Mouse (Mus musculus) forelimb bud, embryonic 11.5 days (tissue): ENCODE measurements around the gene Bbx.

Source experiments
- DNase-seq: peaks from one replicate; pipeline ENCODE4 v3.0.0-alpha.2; 2012; ENCODE audit warnings: low read depth, low spot score

Bbx gene

DNA sequence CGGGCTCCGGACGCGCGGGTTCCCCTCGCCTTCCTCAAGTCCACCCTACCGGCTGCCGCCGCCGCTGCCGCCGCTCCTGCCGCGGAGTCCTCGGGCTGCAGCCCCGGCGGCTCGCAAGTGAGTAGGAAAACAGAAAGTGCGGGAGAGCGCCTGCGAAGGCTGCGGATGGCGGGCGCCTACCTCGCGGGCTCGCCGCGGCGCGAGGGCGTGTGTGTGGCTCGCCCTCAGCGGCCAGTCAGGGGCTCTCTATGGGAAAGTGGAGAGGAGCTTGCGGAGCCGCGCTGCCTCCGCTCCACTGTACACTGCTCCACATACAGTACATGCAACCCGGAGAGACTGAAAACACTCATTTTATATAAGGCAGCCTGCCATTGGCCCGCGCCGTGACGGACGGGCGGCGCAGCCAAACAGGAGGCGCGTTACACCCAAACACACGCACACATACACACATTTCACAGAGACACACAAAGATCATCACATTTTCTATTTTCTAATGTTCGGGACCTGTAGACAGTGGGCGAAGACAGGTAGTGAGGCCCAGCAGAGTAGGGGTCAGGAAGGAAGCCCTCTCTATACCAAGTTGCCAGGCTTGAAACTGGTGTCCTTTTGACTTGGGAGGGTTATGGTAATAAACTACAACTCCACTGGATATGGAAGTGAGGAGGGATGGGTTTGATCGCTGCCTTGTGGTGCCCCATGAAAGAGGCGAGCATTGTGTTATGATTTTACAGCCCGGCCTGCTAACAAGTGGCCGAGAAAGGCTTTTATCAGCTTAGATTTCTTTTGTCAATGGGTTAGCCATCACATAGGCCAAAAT lies at the start of gene Bbx:
Bbx (minus strand) TSS at position 329 of the 817 bp plus-strand sequence.
- peak; percentile 97 for DNase-seq

DNA sequence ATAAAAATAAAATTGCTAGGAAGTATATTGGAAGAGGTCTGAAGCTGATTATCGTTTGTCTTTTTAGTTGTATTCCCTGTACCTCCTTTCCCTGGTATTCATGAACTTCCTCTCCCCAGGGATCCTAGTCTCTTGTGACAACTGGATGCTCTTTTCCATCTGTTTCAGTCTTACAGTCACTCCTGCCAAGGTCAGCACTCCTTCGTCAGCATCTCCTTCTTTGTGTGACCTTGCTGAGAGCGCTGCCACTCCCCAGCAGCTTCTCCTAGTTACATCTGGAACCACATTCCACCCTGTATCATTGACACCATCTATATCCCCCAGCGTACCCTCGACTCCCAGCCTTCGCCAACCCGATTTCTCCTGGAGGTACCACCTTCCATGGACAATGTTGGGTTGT lies 49.7 kb upstream of the Bbx start:
- DNase-seq = no peak

DNA sequence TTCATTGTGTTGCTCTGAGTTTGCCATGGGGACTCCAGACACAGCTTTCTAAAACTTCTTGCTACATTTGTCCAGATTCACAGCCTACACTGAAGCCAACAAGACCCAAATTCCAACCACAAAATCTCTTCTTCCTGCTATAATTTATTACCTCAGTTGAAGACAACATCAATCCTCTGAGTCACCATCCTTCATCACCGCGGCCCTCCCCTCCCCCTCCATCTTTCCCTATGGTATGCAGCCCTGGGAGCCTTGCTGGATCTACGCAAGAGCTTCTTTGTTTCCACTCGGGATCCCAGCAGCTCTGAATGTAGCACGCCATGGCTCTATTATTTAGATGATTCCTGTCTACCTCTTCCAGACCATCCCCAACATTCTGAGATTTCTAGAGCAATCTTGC lies 49.2 kb upstream of the Bbx start:
- no peak for DNase-seq

DNA sequence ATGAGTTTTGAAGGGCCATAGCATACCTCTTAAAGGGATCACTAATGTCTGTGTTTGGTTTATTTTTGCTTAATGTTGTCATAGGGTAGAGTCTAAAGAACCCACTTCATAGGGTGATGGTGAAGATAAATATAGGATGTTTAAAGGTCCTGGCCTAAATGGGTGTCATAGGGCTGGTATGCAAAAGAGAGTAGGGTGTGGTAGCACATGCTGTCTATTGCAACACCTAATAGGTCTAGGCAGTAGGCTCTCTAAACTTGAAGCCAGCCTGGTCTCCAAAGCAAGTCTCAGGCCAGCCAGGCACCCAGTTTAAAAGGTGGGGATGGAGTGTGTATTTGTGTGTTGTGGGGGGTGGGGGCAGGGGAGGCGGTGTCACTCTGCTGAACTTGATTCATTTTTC lies 46.5 kb upstream of the Bbx start:
- no peak for DNase-seq

DNA sequence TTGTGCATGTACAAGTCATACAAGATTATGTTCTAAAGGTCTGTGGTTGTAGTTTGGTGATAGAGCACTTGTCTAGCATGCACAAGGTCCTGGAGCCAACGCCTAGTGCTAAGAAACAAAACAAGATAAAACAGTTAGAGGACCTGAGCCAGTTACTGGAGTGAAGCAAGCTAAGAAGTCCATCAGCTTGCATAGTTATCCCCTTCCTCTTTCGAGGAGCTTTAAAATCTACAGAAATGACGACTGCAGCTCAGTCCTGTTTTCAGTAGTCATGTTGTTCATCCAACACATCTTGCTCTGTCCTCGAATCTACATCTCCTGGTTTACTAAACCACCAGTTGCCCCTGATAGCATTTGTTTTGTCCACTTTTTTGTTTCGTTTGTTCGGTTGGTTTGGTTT lies 45.4 kb upstream of the Bbx start:
- no peak for DNase-seq

DNA sequence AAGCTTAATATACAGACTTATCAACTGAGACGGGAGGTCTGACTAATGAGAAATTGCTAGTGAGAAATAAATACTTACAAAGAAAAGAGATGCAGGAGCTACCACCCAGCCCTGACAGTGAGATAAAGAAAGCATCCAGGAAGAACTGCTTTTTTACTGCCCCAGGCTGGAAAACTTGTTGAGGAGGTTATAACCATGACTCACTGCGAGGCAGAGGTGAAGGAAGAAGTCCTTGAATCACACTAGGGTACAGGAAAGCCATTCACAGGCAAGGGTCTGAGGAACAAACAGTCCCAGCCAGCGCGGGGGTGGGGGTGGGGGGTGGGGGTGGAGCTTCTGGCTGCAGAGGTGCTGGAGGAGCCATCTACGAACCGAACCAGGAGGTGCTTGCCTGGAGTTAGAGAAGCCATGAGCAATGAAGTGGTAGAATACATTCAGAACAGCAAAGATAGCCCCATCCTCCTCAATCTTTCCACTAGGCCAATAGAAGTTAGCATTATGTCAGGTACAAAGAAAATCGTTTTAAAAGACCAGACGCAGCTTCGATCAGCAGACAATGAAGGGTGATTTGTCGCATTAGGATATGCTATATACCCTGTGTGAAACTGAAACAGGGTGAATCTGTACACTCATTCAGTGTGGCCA lies 30.2 kb upstream of the Bbx start:
- no peak for DNase-seq

DNA sequence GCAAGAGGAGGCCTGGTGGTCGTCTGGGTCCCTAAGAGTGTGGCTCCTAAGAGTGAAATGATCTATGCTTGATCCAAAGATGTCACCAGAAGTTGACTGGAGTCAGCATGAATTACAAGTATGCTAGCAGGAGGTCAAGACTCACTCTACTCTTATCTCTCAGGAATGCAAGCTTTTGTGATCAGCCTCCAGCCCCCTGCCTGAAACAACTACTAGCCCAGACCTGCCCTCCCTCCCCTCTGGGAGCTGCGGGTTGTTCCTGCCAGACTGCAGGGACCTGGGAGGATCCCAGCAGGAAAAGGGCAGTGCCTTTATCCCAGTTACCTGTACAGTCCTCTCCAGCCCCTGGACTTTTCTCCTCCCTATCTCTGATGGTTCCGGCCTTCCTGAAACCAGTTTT lies 27.0 kb upstream of the Bbx start:
- DNase-seq = no peak

DNA sequence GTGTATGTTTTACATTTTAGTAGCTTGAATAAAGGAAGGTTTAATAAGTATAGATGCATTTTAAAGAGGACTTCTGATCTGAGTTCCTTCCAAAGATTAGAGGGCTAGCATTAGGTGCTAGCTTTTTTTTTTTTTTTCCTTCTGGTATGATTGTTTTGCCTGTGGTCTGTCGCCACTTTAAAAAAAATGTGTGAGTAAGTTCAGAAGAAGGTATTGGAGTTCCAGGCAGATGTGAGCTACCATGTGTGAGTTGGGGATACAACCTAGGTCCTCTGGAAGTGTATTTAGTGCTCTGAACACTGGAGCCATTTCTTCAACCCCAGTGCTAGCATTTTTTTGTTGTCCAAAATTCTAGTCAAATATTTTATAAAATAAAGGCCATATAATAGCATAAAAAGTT lies 23.9 kb upstream of the Bbx start:
- DNase-seq = no peak

DNA sequence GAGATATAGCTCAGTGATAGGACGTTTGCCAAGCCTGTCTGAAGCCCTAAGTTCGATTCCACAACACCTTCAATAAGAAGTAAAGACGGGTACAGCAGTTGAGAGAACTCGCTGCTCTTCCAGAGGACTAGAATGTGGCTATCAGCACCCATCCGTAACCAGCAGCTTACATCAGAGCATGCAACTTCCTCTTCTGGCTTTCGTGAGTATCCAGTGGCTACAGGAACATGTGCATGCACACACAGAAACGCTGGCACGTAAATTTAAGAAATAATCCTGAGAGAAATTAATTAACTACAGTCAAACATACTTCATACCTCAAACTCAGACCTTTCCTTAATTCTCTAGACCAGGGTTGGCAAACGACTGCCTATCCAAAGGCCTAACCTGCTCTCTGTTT lies 16.9 kb upstream of the Bbx start:
- DNase-seq = no peak

DNA sequence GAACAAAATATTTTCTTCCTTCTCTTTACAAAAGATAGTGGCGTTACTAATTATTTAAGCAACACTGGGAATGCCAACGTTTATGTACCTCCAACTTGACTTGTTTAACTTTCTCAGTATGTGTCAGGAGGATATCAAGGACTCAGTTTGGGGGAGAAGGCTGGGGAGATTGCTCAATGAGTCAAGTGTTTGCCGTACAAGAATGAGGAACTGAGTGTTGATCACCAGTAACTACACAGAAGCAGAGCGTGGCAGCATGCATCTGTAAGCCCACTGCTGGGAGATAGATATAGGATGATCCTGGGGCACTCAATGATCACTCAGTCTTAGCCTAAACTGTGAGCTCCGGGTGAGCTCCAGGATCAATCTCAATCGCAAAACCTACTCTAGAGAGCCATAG lies 12.8 kb upstream of the Bbx start:
- no peak for DNase-seq

DNA sequence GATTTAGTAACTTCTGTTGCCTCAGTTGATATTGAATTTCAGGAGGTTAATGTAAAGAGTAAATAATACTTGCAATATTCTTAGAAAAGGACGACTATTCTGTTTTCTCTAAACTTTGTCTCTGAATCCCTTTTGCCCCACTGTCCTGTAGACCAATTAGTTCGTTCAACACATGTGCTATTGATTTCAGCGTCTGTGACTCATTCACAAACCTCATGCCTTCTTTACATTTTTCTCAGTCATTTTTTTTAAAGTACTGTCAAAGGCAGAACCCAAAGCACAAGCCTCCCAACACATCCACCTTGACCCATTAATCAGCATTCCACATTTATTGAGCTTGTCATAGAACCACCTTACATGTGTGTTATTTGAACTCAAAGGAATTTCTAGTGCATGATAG lies 6.6 kb upstream of the Bbx start:
- no peak for DNase-seq

DNA sequence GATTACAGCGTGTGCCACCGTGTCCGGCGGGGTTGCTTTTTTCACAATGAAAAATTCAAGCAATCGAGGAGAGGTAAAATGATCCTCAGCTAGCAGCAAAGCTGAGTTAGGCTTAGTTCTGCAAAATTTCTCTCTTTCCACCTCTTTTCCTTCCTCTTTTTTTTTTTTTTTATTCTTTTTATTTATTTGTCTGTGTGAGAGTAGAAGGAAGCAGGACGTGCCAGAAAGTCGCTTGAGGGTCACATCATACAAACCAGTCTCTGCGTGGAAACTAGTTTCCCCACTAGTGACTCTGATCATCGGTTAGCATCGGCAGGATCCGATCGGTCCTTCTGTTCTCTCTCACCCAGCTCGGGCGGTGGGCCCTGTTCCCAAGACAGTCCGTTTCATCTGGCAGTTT lies 5.6 kb upstream of the Bbx start:
- DNase-seq = no peak

DNA sequence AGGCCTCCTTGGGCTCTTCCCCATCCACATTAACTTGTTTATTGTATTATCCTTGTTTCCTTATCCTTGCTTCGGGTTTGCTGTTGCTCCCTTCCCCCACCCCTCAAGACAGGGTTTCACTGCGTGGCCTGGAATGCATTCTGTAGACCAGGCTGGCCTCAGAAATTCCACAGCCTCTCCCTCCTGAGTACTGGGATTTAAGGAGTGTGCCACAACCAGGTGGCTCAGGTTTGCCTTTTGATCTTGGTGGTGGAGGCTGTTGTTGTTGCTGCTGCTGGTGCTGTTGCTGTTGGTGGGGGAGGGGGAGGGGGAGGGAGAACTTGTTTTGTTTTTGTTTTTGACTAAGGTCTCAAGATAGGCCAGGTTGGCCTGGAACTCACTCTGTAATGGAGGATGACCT lies 5.1 kb upstream of the Bbx start:
- peak; percentile 26 for DNase-seq

DNA sequence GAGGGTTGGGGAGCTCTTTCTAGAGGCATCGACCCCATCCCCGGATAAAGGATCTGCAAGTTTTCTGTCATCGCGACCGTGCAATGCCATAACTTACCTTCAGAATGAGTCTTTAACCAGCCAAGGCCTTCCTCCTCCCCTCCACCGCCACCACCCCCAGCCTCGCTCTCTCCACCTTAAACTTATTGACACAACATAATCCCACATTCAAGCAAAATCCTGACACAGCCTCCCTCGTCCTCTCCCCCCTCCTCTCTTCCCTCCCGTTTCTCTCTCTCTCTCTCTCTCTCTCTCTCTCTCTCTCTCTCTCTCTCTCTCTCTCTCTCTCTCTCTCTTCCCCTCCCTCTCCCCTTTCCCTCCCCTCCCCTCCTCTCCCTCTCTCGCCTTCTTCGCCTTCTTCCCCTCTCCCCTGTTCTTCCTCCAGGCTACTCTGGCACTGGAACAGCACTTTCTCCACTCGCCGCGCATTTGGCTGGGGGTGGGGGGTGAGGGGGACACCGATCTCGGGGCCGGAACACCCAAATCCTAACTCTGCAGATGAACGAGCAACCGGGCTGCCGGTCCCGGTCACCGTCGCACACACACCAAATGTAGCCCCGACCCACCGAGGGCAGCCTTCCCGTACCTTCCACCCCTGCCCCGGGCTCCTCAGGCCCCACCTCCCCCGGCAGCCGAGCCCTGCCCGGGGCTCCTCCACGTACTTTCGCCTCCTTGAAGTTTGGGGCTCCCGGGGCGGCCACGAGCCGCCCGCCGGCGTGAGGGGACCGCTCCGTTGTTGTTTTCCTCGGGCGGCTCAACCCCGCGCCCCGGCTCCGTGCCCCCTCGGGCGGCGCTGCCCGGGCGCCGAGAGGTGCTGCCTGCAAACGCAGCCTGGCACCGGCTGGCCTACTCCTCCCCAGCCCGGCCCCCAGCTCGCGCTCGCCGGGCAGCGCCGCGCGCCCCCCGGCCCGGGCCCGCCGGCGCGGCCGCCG lies 894 bp downstream of the Bbx start:
- DNase-seq = peak; percentile 57

DNA sequence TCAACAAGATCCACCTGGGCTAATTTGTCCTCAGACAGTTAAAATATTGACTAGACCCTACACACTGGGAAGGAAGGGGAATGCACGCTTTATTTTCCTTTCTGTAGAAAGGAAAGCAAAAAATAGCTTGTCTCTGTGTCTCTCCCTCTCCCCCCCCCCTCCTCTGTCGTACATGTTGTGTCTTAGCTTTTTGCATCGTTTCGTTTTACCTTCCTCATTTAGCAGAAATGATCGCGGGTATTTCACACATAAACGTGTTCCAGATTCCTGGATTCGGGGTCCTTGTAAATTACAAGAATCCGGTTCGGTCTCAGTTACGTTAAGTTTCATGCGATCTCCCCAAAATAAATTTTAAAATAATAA lies 1.7 kb downstream of the Bbx start:
- peak; percentile 18 for DNase-seq

DNA sequence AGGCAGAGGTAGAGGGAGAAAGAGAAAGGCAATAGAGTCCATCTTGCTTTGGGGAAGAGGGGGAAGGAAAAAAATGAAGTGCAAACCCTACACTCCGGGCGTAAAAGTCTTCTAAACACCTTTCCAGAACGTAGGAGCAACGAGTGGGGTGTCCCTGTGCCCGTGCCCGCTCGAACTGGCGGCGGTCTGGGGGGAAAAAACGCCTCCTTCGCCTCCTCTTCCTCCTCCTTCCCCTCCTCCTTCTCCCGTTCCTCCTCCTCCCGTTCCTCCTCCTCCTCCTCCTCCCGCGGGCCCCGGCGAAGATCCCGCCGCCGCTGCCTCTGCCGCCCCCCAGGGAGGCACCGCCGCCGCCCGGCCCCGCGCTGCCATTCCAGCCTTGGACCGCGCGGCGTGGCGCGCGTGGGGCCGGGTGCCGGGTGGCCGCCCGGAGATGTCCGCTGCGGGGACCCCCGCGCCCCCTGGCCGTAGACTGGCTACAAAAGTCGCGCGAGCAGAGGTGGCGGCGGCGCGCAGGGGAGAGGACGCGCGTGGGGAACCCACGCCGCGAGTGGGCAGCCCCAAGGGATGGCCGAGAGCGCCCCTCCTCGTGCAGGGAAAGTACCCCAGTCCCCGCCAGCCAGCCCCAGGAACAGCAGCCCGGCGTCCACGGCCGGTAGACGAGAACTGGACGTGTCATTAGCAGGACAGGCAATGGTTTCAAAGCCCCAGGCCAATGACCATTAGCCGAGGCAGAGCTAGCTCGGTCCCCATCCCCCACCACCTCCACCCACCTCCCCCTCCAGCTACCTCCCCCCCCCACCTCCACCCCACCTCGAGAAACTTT lies 2.3 kb downstream of the Bbx start:
- DNase-seq = peak; percentile 38

DNA sequence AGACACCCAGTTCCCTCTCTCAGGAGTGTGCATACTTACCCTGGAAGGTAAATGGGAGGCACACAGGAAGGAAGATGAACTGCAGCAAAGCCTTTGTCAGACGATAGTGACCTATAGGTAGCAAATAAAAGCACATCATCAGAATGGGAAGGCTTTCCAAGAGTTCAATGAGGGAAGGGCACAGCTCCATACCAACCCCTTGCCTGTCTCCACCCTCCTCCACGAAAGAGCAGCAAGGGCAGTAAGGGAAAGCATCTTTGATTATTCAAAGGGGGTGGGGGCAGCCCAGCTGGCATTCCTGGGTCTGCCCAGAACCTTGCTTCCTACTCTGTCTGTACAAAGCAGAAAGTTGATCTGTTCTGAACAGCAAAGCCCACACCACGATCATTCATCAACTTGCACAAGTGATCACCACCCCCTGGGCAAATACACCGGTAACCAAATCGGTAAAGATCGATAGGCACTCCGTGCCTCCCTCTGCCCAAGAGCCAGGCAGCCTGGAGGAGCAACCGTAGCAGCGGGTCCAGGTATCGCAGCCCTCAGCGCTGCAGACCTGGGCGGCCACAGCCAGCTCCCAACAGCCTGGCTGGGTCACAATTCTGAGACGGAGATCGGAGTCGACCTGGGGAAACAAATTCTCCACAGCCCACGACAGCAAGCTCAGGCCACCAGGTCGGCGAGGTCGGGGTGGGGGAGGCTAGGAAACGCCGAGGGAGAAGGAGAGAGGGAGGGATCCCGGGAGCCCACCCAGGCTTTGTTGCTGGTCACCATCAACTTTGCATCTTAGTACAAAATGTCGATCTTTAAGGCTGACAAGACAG lies 3.1 kb downstream of the Bbx start:
- peak; percentile 19 for DNase-seq

DNA sequence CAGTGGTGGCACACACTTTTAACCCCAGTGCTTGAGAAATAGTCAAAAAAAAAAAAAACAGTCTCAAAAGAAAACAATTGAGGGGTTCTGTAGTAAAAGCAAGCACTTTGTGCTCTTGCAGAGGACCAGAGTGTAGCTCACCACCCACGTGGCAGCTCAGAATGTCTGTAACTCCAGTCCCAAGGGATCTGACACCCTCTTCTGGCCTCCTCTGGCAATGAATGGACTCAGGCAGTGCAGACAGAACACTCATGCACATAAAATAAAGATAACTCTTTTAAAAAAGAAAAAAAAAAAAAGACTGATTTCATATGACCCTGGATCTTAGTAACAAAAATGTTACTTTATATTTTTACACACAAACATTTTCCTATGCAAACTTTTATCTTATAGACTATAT lies 12.1 kb downstream of the Bbx start:
- no peak for DNase-seq

DNA sequence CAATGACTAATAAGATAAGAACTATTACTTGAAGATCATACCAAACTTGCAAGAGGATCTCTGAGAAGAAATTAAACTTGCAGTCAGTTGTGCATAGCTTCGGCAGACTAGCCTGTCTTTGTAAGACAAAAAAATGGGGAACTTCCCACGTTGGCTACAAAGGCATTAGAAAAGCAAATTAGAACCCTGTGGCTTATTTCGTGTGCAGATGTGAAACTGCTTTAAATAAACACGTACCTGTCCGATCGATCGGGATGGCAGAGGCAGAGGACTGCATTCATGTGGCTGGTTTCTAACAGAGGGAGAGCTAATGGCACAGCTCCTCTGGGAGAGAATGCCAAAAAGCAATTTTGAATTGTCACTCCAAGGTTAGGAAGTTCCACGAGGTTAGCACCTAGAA lies 16.8 kb downstream of the Bbx start:
- no peak for DNase-seq

DNA sequence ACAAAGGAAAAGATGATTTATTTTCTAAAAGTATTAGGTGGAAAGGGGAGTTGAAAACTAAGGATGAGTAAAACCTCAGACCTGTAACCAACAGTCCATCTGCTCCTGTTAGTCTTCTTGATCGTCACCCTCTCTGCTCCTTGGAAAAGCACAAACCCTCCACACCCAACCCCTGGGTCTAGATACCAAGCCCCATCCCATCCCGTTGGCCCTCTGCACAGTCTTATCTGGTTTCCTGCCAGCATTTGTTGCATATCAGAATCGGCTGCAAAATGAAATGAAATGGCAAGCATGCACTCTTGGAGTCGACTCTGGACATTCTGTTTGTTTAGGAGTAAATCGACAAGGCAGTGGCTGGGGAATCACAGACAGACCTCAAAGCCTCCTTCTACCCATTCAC lies 29.3 kb downstream of the Bbx start:
- DNase-seq = no peak

DNA sequence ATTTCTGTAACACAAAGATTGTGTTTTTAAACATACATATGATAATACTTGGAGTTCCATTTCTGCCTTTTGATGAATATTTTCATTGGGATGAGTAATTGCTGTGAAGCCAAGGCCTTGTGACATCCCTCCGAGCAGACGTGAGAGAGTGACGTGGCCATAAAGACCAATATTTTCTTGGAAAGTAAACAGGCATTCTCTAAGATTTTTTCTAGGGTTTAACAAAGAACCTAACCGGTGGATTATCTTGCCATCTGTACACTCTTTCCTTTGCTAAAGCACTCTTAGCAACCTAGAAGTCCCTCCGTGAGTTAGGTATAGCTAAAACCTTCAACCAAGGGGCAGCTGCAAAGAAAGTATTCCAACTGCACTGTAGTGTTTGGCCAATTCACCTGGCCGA lies 32.4 kb downstream of the Bbx start:
- DNase-seq = no peak
